Mouse (Mus musculus): ENCODE data around the gene Skida1.

The Skida1 gene

DNA sequence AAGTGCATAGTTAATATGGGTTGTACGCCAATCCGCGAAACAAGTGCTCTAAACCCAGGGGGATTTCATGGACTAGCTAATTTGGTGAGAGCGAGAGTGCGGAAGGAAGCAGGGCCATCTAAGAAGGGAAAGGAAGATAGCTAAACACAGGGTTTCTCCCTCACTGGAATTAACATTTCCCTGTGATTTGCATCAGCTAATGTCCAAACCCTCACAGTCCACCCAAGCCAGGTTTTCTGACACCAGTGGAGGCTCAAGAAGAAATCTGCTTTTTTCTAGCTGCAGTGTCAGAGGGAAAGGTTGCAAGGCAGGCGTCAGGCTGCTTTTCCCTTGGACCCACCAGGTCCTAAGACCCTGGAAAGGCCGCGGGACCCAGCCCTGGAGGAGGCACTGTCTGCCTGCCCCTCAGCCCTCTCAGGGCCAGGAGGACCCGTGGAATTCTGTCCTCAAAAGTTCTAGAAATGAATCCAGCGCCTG is 9.9 kb downstream of the Skida1 start:
- no peak for DNase-seq (ENCODE audit: low spot score)

DNA sequence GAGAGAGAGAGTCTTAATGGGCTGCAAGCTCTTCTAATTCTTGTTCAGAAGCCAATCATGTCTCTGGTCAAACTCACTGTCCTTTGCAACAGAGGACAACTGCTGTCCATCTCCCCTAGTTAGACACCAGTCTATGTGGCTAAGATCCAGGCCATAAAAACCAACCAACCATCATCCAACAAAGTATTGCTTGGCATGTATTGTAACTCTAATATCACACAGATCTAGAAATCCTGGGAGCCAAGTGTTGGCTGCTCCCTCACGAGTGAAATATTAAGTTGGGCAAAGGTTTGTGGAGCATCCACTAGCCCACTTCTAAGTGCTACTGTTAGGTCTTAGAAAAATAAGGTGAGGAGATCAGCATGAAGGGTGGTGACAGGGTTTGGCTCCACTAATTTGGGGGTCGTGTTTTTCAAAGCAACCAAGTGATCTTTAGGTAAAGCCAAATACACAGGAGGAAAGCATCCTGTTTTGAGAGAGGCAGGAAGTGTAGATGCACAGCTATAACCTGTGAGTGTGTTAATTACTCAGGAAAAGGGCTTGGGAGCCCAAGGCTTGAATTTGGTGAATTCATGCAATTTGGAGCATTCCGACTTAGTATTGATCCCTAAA is 10.6 kb downstream of the Skida1 start:
- DNase-seq (ENCODE audit: low spot score) = no peak

DNA sequence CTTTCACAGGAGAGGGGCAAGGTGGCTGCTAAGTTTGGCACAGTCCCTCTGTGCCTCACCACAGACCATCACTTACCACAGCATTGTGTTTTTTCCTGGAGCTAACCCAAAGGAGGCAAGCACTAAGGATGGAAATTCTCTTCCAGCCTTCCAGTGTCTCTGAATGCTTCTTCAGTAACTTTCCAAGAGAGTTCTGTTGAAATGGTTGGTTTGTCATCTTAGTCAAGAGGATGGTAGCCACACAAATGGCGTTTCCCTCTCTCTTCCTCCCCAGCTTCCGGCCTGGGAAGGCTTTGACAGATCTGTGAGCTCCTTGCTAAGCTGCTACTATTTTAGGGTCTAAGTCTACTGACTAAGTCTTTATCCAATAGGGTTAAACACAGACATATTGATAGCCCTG is 11.4 kb downstream of the Skida1 start, which contains the start of gene A930004D18Rik:
TSS of gene A930004D18Rik (minus strand) at position 247 of the 400 bp plus-strand sequence.
- DNase-seq (ENCODE audit: low spot score) = no peak

DNA sequence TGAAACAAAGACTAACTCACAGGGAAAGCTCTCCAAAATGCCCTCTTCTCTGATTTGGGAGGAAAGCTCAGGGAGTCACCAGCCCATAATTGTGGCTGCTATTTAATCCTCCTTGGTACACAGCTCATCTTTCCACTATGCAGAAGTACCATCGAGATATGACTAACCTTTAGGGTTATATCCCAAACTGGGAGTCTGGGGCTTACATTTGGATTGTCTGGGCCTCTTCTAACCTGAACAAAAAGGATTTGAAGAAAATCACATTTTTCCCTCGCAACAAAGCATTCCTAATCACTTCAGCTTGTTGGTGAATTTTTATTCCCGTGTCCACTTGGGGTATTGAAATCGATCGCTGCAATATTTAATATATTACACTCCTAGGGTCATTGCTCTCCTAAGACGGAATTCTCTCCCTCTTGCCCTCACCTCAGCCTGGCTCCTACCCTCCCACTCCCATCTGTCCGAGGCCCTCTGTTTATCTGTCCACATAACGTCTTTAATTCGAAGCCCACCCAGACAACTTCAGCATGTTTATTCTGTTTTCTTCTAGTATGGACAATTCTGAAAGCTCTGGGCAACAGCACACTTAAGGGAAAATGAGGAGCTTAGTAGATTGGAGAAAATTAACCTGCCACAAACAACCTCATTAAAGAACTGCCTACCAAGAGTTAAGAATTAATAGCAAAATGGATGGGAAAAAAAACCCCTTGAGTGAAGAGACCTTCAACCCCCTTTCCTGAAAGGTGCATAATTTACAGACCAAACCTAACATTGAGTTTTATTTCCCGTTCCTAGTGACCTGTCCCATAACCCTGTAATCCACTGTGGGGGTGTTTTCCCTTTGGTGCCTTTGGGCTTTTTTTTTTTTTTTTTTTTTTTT is 14.2 kb downstream of the Skida1 start:
- DNase-seq (ENCODE audit: low spot score) = no peak

DNA sequence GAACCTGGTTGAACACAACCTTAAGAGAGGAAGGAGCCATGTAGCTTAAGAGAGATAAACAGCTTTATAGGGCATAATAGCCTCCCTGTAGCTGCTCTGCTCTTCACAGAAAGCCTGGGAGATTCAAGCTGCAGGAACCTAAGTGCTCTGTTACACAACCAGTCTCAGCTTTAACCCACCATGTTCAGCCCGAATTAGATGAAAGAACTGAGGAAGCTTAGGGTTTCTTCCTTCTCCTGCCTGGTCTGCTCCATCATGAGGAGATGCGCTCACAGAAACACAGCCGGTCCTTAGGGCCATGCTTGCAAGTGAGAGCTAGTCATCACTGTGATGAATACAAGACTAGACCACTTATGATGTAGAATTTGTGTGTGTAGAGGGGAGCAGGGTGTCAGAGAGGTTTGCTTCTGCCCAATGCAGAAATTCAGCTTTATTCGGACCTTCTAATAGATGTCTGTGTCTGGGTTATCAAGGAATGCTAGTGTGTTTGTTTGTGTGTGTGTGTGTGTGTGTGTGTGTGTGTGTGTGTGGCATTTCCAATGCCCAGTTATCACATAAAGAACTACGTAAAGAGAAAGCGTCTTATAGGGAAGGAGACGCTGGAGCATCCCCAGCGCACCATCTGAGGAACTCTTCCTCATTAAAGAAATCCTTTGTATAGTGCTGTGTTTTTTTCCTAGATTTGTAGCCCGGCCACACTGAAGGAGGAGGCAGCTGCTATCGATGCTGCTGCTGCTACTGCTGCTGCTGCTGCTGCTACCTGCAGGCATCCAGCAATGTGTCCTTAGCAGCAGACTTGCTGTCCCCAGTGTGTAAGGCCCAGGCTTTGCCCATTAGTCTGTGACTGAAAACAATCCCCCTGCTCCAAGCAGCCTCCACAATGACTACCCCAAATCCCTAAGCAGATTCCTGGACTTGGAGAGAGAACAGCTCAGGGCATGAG is 15.4 kb downstream of the Skida1 start:
- no peak for DNase-seq (ENCODE audit: low spot score)

DNA sequence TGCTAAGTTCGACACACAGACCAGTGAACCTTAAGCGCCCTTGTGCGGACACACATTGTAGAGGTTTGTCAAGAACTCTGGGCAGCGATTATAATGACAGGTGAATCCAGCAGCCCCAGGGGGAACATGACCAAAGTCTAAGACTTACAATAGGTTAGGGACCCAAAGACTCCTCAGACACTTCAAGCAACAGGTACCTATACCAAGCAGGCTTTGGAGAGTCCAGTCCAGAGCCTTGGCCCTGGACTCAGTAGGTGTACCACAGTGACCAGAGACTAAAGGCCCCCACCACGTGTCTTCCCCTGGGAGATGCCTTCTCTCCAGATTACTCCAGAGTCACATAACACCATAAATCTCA is 16.3 kb downstream of the Skida1 start:
- no peak for DNase-seq (ENCODE audit: low spot score)

DNA sequence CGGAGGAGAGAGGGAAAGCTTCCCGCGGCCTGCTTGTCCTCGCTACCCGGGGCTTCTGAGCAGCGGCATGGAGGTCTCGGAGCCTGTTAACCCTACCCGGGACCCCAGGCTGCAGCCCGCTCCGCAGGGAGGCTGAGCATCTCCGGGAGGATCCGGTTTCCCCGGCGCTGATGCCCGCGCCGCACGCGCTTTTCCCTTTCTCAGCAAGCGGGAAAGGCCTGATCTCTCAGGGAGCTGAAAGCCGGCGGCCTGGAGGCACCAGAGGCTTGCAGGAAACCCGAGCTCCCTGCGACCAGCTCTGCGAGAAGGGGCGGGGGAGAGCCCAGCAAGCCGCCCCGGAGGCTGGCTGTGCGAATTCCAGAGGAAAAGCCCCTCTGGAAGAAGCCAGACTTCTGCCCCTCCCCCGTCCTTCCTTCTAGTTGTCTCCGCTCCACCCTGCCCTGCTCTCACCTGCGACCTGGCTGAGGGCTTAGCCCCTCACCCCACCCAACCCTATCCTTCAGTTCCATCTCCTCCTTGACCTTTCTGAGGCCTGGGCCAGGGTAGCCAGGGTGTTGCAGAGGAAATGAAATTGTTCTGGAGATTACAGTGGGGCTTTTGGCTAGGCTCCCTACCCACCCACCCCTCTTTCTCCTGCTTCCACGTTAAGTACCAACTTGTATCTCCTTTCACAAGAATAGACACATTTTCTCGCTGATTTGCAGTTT is 16.9 kb downstream of the Skida1 start:
- DNase-seq (ENCODE audit: low spot score) = no peak

DNA sequence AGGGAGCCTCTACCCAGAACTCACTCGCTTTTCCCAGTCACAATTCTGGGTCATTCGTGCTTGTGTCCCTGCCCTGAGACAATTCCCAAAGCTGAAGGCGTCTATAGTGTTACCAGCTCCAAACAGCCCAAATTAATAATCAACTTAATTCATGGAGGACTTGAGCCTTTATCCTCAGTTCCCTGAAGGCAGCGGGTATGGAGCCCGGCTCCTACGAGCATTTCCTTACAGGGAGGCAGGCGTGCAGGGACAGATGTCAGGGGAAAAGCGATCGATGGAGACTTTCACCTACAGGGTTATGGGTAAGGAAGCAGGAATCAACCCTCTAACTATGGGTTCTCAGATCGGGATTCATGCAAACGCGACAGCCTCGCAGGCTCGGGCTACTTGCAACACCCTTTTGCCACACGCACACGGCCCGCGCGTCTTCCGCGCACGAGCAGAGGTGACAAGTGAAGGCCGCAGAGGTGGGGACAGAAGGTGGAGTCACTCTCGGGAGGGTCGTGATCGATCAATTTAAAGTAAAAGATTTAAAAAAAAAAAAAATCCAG is 17.5 kb downstream of the Skida1 start:
- DNase-seq (ENCODE audit: low spot score) = no peak

DNA sequence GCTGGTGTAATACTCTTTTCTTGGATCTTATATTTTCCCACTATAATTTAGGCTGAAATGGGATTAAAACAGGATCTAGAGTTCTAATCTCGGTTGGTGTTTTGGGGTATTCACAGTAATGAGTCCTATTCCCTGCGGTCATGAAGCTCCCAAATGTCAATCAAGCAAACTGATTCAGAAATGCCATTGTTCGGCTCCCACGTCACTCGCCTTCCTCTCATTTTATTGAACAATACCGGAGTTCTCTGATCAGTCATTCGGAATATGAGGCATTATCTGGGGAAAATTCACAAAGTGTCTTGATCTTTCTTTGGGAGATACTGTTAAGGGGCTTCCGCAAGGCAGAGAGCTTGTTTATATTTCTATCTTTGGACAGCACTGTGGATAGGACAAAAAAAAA is 18.3 kb downstream of the Skida1 start:
- no peak for DNase-seq (ENCODE audit: low spot score)

DNA sequence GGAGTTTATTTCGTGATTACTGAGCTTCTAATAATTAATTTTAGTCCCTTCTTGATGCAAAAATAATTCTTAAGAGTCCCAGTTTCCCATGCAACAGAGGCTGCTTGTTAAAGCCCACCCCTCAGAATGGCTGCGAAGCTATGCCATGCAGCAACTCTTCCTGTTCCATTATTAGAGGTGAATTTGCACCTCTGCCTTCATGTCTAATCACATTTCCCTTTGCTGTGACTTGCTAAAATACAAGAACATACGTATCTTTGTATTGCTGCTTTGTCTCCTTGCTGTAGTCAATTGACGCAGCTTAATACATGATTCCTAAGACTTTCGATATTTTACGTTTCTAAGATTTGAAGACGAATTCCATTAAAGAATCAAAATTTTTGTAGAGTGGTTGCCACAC is 19.2 kb downstream of the Skida1 start:
- DNase-seq (ENCODE audit: low spot score) = no peak

DNA sequence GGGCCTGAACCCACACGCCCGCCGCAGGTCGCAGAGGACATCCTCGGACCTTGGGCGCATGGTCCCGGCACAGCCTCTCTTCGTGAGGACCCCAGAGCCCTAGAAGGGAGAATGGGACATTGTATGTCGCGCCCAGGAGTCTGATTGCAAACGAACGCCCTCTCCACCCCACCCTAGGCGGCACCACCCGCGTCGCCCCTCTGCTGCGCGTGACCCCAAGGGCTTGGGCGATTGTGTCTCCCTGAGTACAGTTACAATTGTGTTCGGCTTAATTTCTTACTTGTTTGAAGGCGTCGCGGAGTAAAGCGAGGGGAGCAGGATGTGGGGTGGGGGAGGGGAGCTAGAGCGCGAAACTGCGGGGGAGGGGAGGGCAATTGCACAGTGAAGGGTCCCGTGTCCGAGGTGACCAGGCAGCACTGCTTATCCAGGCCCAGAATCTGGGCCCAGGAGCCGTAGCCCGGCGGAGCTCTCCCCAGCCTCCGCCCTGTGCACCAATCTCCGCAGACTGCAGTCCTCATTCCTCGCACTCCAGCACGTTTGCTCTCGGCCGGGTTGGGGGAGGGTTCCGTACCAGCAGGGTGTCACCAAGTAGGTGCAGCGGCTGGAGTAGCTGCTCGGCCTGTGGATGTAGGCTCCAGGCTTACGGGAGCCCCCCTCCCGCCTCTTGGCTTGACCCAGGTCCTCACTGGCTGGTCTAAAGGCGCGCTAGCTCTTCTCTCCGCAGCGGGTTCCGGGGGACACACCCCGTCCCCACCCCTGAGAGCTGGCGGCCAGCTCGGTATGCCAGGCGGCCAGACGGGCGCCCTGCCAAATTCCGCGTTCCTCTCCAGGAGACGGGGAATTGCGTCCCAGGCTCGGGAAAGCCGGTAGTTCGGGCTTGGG is 20.5 kb downstream of the Skida1 start:
- no peak for DNase-seq (ENCODE audit: low spot score)

DNA sequence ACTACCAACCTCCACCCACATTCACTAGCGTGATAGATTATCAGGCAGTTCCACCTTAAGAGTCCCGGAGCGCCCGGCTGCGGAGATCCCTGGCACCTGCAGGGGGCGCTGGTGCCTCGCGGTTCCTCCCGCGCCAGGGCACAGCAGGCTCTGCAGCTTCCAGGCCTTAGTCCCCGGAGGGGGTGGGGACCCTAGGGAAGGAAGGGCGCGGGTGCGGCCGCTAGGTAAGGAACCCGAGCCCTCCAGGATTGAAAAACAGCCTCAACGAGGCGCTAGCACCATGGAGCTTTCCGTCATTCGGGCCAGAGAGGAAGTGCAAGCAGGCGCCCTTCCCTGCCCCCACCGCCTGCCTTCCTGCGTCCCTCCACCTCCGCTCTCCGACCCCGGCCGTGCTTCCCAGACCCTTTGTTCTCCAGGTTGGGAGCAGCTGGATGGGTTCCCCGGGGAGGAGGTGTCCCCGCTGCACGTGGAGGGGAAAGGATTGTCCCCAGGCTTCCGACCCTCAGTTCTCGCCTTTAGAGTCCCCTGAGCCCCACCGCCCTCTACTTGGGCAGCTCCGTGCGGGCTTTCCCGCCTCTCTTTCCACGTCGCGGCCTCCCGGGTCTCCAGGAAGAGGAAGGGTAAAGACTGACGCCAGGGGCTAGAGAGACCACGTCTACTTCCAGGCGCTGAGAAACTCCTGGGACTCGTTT is 21.3 kb downstream of the Skida1 start:
- DNase-seq (ENCODE audit: low spot score) = peak; percentile 86

DNA sequence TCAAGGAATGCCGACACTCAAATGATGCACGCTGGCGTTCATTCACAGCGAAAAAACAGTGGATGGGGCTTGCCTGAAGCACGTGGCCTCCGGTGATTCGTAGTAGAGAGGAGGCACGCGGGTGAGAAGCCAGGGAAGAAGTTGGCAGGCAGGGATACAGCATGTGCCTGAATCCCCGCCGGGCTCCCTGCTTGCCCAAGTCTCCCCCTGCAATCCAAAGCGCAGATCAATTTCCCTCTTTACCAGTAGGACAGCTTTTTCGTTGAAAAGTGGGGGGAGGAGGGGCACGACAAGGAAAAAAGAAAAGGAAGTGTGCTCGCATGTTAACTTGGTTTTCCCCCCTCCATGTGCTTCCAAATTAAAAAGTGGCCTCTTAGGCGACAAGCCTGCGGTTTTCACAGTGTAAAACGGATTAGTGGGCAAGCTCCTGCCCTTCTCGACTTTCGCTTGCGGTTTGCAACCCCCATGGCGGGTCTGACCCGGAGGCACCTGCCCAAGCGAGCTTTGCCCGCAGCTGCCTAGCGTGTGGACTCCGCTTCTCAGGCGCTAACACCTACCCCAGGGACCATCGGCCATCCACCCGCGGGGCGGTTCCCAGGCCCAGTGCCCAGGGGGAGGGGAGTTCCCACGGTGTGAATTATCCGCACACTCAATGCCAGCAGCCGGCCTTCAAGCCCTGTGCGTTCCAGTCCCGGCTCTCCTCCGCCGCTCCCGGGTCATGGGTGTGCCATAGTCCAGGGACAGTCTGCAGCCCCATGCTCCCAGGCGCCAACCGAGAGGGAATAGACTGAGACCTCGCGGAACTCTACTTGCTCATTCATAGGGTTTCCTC is 22.5 kb downstream of the Skida1 start:
- DNase-seq (ENCODE audit: low spot score) = no peak

DNA sequence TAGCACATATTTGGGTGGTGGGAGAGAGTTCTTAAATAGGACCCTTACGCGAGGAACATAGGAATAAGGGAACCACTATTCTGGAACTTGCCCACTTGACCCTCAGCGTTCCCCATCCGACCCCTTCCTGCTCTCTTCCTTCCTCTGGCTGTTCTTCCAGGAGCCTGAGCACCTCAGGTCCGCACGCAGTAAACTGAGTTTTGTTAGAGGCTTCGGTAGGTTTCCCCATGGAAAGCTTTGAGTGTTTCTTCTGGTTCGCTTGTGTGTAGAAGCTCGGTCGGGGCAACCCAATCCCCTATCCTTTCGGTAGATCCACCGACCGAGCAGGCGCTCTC is 23.1 kb downstream of the Skida1 start:
- no peak for DNase-seq (ENCODE audit: low spot score)

DNA sequence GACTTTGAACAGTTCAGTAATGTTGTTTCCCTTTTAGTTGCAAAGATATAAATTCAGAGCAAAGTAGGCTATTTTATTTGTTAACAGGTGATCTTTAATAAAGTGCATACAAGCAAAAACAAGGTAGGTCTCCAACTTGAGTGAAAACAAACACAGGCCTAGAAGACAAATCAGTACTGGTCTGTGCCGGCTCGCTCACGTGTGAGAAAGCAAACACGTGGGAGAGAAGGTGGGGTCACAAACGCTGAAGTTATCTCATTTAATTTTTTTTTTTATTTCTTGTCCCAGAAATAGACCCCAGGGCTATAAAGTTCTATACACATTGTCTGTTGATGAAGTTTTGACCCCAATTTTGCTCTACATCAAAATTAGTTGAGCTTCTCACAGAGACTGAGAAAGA is 23.7 kb downstream of the Skida1 start:
- no peak for DNase-seq (ENCODE audit: low spot score)

DNA sequence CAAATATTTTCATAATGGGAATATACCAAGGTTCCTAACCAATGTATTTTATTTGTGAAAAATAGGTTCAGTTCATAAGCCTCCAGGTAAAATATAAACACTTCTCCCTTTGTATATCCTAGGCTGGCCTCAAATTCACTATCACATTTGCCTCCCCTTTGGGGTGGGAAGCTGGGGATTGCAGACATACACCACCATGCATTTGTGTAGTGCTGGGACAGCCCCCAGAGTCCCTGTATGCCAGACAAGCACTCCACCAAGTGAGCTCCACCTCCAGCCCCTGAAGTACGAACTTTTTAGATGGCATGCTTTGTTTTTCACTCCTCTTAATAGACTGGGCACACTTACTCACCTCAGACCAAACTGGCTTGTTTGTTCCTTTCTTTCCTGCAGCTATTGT is 26.0 kb downstream of the Skida1 start:
- DNase-seq (ENCODE audit: low spot score) = no peak

DNA sequence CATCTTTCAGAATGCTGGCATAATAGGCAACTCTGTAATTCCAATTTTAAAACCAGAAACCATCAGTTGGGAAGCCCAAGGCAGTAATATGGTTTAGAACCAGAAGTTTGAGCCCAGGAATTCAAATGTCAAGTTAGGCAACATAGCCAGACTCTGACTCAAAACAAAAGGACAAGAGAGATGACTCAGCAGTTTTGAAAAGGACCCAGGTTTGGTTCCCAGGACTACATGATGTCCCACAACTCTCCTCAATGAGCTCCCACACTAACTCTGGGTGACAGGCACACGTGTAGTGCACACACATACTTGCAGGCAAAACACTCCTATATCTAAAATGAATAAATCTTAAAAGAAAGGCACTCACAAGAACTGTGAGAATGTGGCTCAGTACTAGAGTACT is 29.7 kb downstream of the Skida1 start:
- no peak for DNase-seq (ENCODE audit: low spot score)

DNA sequence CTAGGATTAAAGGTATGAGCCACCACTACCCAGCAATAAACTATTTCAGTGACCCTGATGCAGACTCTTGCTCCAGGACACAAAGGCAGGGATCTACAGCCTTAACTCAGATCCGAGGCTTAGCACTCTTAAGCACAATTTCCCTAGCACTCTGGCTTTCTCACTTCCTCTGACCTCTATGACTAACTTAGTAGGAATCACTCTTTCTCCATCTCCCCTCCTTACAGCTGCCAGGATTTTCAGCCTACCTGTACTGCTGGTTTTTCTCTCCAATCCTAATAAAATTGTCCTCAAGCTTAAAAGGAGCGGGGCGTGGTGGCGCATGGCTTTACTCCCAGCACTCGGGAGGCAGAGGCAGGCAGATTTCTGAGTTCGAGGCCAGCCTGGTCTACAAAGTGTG is 31.5 kb downstream of the Skida1 start:
- no peak for DNase-seq (ENCODE audit: low spot score)

DNA sequence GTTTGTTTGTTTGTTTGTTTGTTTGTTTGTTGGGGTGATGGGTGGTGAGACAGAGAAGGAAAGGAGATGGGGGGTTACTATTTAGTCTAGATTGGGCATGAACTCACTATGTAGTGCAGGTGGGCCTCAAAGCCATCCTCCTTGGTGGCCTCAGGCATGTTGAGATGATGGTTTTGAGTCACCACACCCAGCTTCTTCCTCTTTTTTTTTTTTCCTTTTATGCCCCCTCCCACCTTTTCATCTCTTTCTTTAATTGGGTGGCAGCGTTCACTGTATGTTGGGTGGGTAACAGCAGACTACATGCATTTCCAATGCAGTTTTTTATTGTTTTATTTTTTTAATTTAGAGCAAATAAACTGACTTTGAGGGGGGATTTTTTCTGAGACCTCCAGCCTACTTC is 32.2 kb downstream of the Skida1 start:
- no peak for DNase-seq (ENCODE audit: low spot score)
